Mouse (Mus musculus): ENCODE measurements around the gene Iqcn.

Gene Iqcn

GRCm38 (mm10) chr8:70703287-70703686 is at the start of gene Iqcn:
Iqcn (plus strand) TSS chr8:70703457.
- peak in 1 of 2 experiments; percentile 29 for DNase-seq (ENCODE audit: low spot score in 2 of 2)

- peak in 1 of 2 experiments; percentile 52 for DNase-seq (ENCODE audit: low spot score in 2 of 2)
Observed at GRCm38 (mm10) chr8:70654121-70654520, 49.1 kb upstream of the Iqcn start.

GRCm38 (mm10) chr8:70655469-70655868 is 47.8 kb upstream of the Iqcn start:
- no peak for DNase-seq (ENCODE audit: low spot score in 2 of 2)

GRCm38 (mm10) chr8:70656193-70656790 is 47.0 kb upstream of the Iqcn start:
- no peak for DNase-seq (ENCODE audit: low spot score in 2 of 2)

GRCm38 (mm10) chr8:70657214-70657613 is 46.0 kb upstream of the Iqcn start:
- no peak for DNase-seq (ENCODE audit: low spot score in 2 of 2)

- no peak for DNase-seq (ENCODE audit: low spot score in 2 of 2)
Observed at GRCm38 (mm10) chr8:70657739-70658138, 45.5 kb upstream of the Iqcn start.

GRCm38 (mm10) chr8:70658897-70659603 is 44.2 kb upstream of the Iqcn start:
- DNase-seq (ENCODE audit: low spot score in 2 of 2), result peak; percentile 65

GRCm38 (mm10) chr8:70659604-70660272 is 43.5 kb upstream of the Iqcn start:
- DNase-seq (ENCODE audit: low spot score in 2 of 2), result peak; percentile 53 to 68

GRCm38 (mm10) chr8:70660273-70660725 is 43.0 kb upstream of the Iqcn start, which contains the start of gene Pgpep1:
Pgpep1 (minus strand) TSS chr8:70660388.
- no peak for DNase-seq (ENCODE audit: low spot score in 2 of 2)

- no peak for DNase-seq (ENCODE audit: low spot score in 2 of 2)
Observed at GRCm38 (mm10) chr8:70663691-70664090, 39.6 kb upstream of the Iqcn start.

GRCm38 (mm10) chr8:70664631-70665030 is 38.6 kb upstream of the Iqcn start:
- DNase-seq (ENCODE audit: low spot score in 2 of 2), result no peak

GRCm38 (mm10) chr8:70665599-70665998 is 37.7 kb upstream of the Iqcn start:
- DNase-seq (ENCODE audit: low spot score in 2 of 2), result no peak

GRCm38 (mm10) chr8:70667071-70667470 is 36.2 kb upstream of the Iqcn start:
- no peak for DNase-seq (ENCODE audit: low spot score in 2 of 2)

GRCm38 (mm10) chr8:70671615-70672324 is 31.5 kb upstream of the Iqcn start:
- no peak for DNase-seq (ENCODE audit: low spot score in 2 of 2)

GRCm38 (mm10) chr8:70672325-70673078 is 30.8 kb upstream of the Iqcn start:
- DNase-seq (ENCODE audit: low spot score in 2 of 2), result no peak

GRCm38 (mm10) chr8:70673079-70673856 is 30.0 kb upstream of the Iqcn start, which contains the start of gene Lsm4:
Lsm4 (plus strand) TSS chr8:70673248.
- peak; percentile 98 to 99 for DNase-seq (ENCODE audit: low spot score in 2 of 2)

- no peak for DNase-seq (ENCODE audit: low spot score in 2 of 2)
Observed at GRCm38 (mm10) chr8:70674109-70674508, 29.1 kb upstream of the Iqcn start.

GRCm38 (mm10) chr8:70674716-70675115 is 28.5 kb upstream of the Iqcn start:
- no peak for DNase-seq (ENCODE audit: low spot score in 2 of 2)

GRCm38 (mm10) chr8:70675336-70675735 is 27.9 kb upstream of the Iqcn start:
- peak in 1 of 2 experiments; percentile 45 for DNase-seq (ENCODE audit: low spot score in 2 of 2)

- no peak for DNase-seq (ENCODE audit: low spot score in 2 of 2)
Observed at GRCm38 (mm10) chr8:70677451-70678080, 25.7 kb upstream of the Iqcn start.

Data from natural killer cell, adult 2 months (primary cell).